Mouse (Mus musculus): ENCODE results near the gene Usp48. TPM values are rescaled to one million over a fixed set of nuclear protein-coding genes. Genes with fewer than 3 reads are reported as not detected.

Gene Usp48
- total and polyA plus RNA-seq, 3 experiments: 27.1 to 99.6 TPM; not detected in 1

DNA sequence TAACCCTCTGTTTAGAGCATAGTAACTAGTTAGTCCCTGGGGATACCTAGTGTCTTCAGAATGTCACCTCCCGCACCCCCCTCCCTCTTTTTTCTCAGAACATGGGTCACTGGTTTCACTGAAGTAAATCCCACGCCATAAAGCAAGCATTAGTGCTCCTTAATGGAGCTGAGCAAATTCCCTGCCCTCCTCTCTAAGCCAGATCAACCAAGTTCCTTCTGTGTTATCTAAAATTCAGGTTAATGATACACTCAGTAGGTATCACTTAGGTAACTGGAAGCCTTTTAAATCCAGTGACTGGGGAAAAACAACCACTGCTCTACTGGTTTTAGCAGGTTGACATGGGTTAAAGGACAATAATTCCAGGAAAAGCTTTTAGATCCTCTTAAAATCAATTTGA, 48.5 kb downstream of the Usp48 start (continued):
- TF ChIP-seq ZC3H11A (IDR thresholded peaks at IDR 0.05; ENCODE audit: low read depth, low read length): no peak
- no peak for TF ChIP-seq POLR2AphosphoS2 (IDR thresholded peaks at IDR 0.05; ENCODE audit: low read length)
- no peak for TF ChIP-seq POLR2AphosphoS5 (IDR thresholded peaks at IDR 0.05; ENCODE audit: borderline replicate concordance, low read depth, low read length)

DNA sequence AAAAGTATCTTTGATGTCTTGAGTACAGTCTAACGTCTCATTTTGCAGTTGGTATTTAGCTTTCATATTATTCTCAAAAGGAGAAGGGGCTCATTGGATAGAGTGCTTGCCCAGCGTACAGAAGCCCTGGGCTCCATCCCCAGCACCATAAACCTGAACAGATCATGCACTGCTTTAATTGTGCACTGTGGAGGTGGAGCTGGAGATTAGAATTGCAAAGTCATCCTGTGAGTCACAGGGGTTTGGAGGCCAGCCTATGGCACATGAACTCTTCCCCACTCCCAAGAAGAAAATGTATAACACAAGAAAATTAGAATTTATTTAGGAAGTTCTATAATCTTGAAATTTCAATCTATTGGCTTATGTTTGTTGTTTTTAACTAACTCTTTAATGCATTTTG, 49.9 kb downstream of the Usp48 start:
- no peaks in the 10 kb centered on the region for H3K9me3 ChIP-seq (replicated peaks; ENCODE audit: insufficient read depth, low read length)
- DNase-seq (ENCODE audit: low read depth, low spot score): no peak
- no peaks in the 10 kb centered on the region for H3K79me2 ChIP-seq (ENCODE audit: control insufficient read depth, insufficient read depth, low read length, poor library complexity)
- H3K4me3 ChIP-seq (ENCODE audit: control insufficient read depth in 1 of 2, insufficient read depth in 1 of 2, low read depth in 2 of 2, low read length in 2 of 2): no peak overlapping the region
- H3K4me1 ChIP-seq (ENCODE audit: control insufficient read depth in 1 of 2, insufficient read depth in 2 of 2, low read length in 2 of 2): 0 out of 4 replicates have a peak, but pooled peaks cover 0 to 4% of the 10 kb centered on the region in 2 experiments
- no peaks in the 10 kb centered on the region for H3K27me3 ChIP-seq (ENCODE audit: control insufficient read depth in 1 of 2, insufficient read depth in 2 of 2, low read length in 2 of 2)
- no peak for TF ChIP-seq ZKSCAN1 (IDR thresholded peaks at IDR 0.05; ENCODE audit: low read depth, low read length)
- TF ChIP-seq MEF2A (IDR thresholded peaks at IDR 0.05; ENCODE audit: extremely low read depth, insufficient replicate concordance, low read depth, low read length, poor library complexity, severe bottlenecking): no peak
- TF ChIP-seq MAZ (IDR thresholded peaks at IDR 0.05; ENCODE audit: low read depth, low read length): no peak
- no peak for TF ChIP-seq MYC (IDR thresholded peaks at IDR 0.05; ENCODE audit: low read depth, low read length)
- no peak for TF ChIP-seq CHD1 (IDR thresholded peaks at IDR 0.05; ENCODE audit: low read depth, low read length)
- no peak for TF ChIP-seq MAX (IDR thresholded peaks at IDR 0.05; ENCODE audit: low read length)
- no peak for TF ChIP-seq ELF1 (IDR thresholded peaks at IDR 0.05; ENCODE audit: low read depth, low read length)
- no peak for TF ChIP-seq MYB (IDR thresholded peaks at IDR 0.05; ENCODE audit: low read depth, low read length)
- TF ChIP-seq CTCF (IDR thresholded peaks at IDR 0.05 in 2 of 3, conservative IDR thresholded peaks at IDR 0.05 in 1 of 3; ENCODE audit: control insufficient read depth in 1 of 3, insufficient read depth in 1 of 3, low read depth in 2 of 3, low read length in 3 of 3, poor library complexity in 1 of 3, severe bottlenecking in 1 of 3): no peak
- no peak for TF ChIP-seq ZMIZ1 (IDR thresholded peaks at IDR 0.05; ENCODE audit: low read depth, low read length)
- TF ChIP-seq NRF1 (IDR thresholded peaks at IDR 0.05; ENCODE audit: insufficient read depth, low read depth, low read length, poor library complexity, severe bottlenecking): no peak
- no peak for TF ChIP-seq SMC3 (IDR thresholded peaks at IDR 0.05; ENCODE audit: low read depth, low read length)
- no peak for TF ChIP-seq RAD21 (IDR thresholded peaks at IDR 0.05; ENCODE audit: low read depth, low read length)
- no peak for TF ChIP-seq TCF12 (IDR thresholded peaks at IDR 0.05; ENCODE audit: low read depth, low read length)
- TF ChIP-seq POLR2AphosphoS2 (IDR thresholded peaks at IDR 0.05; ENCODE audit: low read length): no peak
- peaks cover 0 to 11% of the 10 kb centered on the region in 2 experiments; a peak in 3 of 4 replicates for H3K36me3 ChIP-seq (ENCODE audit: control insufficient read depth in 1 of 2, insufficient read depth in 2 of 2, low read length in 2 of 2)
- H3K27ac ChIP-seq (ENCODE audit: control insufficient read depth, low read depth, low read length): no peak overlapping the region
- no peak overlapping the region for H3K9ac ChIP-seq (ENCODE audit: control insufficient read depth, low read depth, low read length, poor library complexity, severe bottlenecking)

DNA sequence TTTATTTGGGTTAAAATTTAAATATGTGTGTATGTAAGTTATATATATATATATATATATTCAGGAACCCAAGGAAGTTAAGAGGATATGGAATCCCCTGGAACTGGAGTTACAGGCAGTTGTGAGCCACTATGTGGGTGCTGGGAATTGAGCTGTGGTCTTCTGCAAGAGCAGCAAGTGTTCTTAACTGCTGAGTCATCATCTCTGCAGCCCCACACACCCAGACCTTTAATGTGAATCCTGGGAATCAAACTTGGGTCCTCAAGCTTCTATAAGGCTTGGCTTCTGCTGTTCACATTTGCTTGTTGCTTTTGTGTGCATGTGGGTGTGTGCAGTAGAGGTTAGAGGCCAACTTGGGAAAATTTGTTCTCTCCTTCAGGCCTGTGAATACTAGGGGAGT, 52.7 kb downstream of the Usp48 start:
- no peak overlapping the region for H3K27ac ChIP-seq (ENCODE audit: control insufficient read depth, low read depth, low read length)
- H3K36me3 ChIP-seq (ENCODE audit: control insufficient read depth in 1 of 2, insufficient read depth in 2 of 2, low read length in 2 of 2): peaks cover 0 to 8% of the 10 kb centered on the region in 2 experiments; a peak in 2 of 4 replicates
- no peak overlapping the region for H3K4me3 ChIP-seq (ENCODE audit: control insufficient read depth in 1 of 2, insufficient read depth in 1 of 2, low read depth in 2 of 2, low read length in 2 of 2)
- no peaks in the 10 kb centered on the region for H3K9me3 ChIP-seq (replicated peaks; ENCODE audit: insufficient read depth, low read length)
- H3K4me1 ChIP-seq (ENCODE audit: control insufficient read depth in 1 of 2, insufficient read depth in 2 of 2, low read length in 2 of 2): no peaks in the 10 kb centered on the region
- no peak for TF ChIP-seq CTCF (IDR thresholded peaks at IDR 0.05 in 2 of 3, conservative IDR thresholded peaks at IDR 0.05 in 1 of 3; ENCODE audit: control insufficient read depth in 1 of 3, insufficient read depth in 1 of 3, low read depth in 2 of 3, low read length in 3 of 3, poor library complexity in 1 of 3, severe bottlenecking in 1 of 3)
- no peak for TF ChIP-seq POLR2AphosphoS2 (IDR thresholded peaks at IDR 0.05; ENCODE audit: low read length)
- TF ChIP-seq CHD2 (IDR thresholded peaks at IDR 0.05; ENCODE audit: low read length): no peak
- no peak for TF ChIP-seq CHD1 (IDR thresholded peaks at IDR 0.05; ENCODE audit: low read depth, low read length)
- no peak for TF ChIP-seq GABPA (IDR thresholded peaks at IDR 0.05; ENCODE audit: low read depth, low read length)
- no peak for TF ChIP-seq KAT2A (conservative IDR thresholded peaks at IDR 0.05; ENCODE audit: low read depth, low read length)
- no peak for TF ChIP-seq MAZ (IDR thresholded peaks at IDR 0.05; ENCODE audit: low read depth, low read length)
- TF ChIP-seq MYB (IDR thresholded peaks at IDR 0.05; ENCODE audit: low read depth, low read length): no peak
- no peak for TF ChIP-seq JUND (IDR thresholded peaks at IDR 0.05; ENCODE audit: low read depth, low read length)
- no peak for TF ChIP-seq E2F4 (IDR thresholded peaks at IDR 0.05; ENCODE audit: borderline replicate concordance, low read depth, low read length)
- no peak for TF ChIP-seq HCFC1 (IDR thresholded peaks at IDR 0.05; ENCODE audit: low read depth, low read length)
- no peak for TF ChIP-seq POLR2AphosphoS5 (IDR thresholded peaks at IDR 0.05; ENCODE audit: borderline replicate concordance, low read depth, low read length)
- TF ChIP-seq MAX (IDR thresholded peaks at IDR 0.05; ENCODE audit: low read length): no peak
- TF ChIP-seq TBP (IDR thresholded peaks at IDR 0.05; ENCODE audit: low read depth, low read length): no peak
- no peak for TF ChIP-seq ELF1 (IDR thresholded peaks at IDR 0.05; ENCODE audit: low read depth, low read length)
- TF ChIP-seq SIN3A (IDR thresholded peaks at IDR 0.05; ENCODE audit: low read length): no peak
- TF ChIP-seq EP300 (IDR thresholded peaks at IDR 0.05; ENCODE audit: low read depth in 1 of 2, low read length in 2 of 2): no peak
- no peak for TF ChIP-seq MEF2A (IDR thresholded peaks at IDR 0.05; ENCODE audit: extremely low read depth, insufficient replicate concordance, low read depth, low read length, poor library complexity, severe bottlenecking)
- no peak for TF ChIP-seq MAFK (IDR thresholded peaks at IDR 0.05; ENCODE audit: borderline replicate concordance, low read depth, low read length)
- no peak overlapping the region for H3K9ac ChIP-seq (ENCODE audit: control insufficient read depth, low read depth, low read length, poor library complexity, severe bottlenecking)
- H3K79me2 ChIP-seq (ENCODE audit: control insufficient read depth, insufficient read depth, low read length, poor library complexity): no peaks in the 10 kb centered on the region
- no peaks in the 10 kb centered on the region for H3K27me3 ChIP-seq (ENCODE audit: control insufficient read depth in 1 of 2, insufficient read depth in 2 of 2, low read length in 2 of 2)
- DNase-seq (ENCODE audit: low read depth, low spot score): no peak

Data from MEL (cell line).